Mouse (Mus musculus): Measurements from ENCODE around the gene Cracr2b. TPM values are rescaled to one million over a fixed set of nuclear protein-coding genes. Genes with fewer than 3 reads are reported as not detected.

Gene Cracr2b
- polyA plus RNA-seq, 1 experiment: 57.1 TPM

- peaks cover 2% of the 10 kb centered on the region; the same call in 1 of the 2 replicates for H3K36me3 ChIP-seq (ENCODE audit: control insufficient read depth, insufficient read depth, low read length)
- TF ChIP-seq CTCF (IDR thresholded peaks at IDR 0.05; ENCODE audit: extremely low read depth, insufficient read length, insufficient replicate concordance, low read depth, low read length) (no peak), POLR2A (IDR thresholded peaks at IDR 0.05; ENCODE audit: low read depth, low read length) (no peak)
- H3K27ac ChIP-seq (ENCODE audit: insufficient read depth, low read depth, low read length): peak overlapping the region; percentile 72; the same call in 1 of the 2 replicates
- no peak overlapping the region for H3K4me3 ChIP-seq (ENCODE audit: low read depth, low read length)
- WGBS: 45% methylated on average over 4 of the region's 4 CpGs
- peaks cover 14% of the 10 kb centered on the region for H3K27me3 ChIP-seq (ENCODE audit: control insufficient read depth, insufficient read depth, low read length)
- peaks cover 35% of the 10 kb centered on the region for H3K4me1 ChIP-seq (ENCODE audit: control insufficient read depth, insufficient read depth, insufficient read length, low read length)
Observed at GRCm38 (mm10) chr7:141477578-141478269, 16.8 kb downstream of the Cracr2b start.

- Histone ChIP-seq H3K27ac (ENCODE audit: insufficient read depth, low read depth, low read length) (no peak overlapping the region), H3K4me1 (ENCODE audit: control insufficient read depth, insufficient read depth, insufficient read length, low read length) (peaks cover 36% of the 10 kb centered on the region), H3K27me3 (ENCODE audit: control insufficient read depth, insufficient read depth, low read length) (peaks cover 17% of the 10 kb centered on the region), H3K36me3 (ENCODE audit: control insufficient read depth, insufficient read depth, low read length) (no peaks in the 10 kb centered on the region), H3K4me3 (ENCODE audit: low read depth, low read length) (no peak overlapping the region)
- 56% methylated on average over 5 of the region's 5 CpGs for WGBS
- TF ChIP-seq CTCF (IDR thresholded peaks at IDR 0.05; ENCODE audit: extremely low read depth, insufficient read length, insufficient replicate concordance, low read depth, low read length) (no peak), POLR2A (IDR thresholded peaks at IDR 0.05; ENCODE audit: low read depth, low read length) (no peak)
Observed at GRCm38 (mm10) chr7:141478270-141478748, 17.4 kb downstream of the Cracr2b start.

GRCm38 (mm10) chr7:141480842-141481497 lies 20.1 kb downstream of the Cracr2b start:
- 9% methylated on average over 10 of the region's 10 CpGs for WGBS
- Histone ChIP-seq H3K4me1 (ENCODE audit: control insufficient read depth, insufficient read depth, insufficient read length, low read length) (peaks cover 25% of the 10 kb centered on the region), H3K4me3 (ENCODE audit: low read depth, low read length) (peak overlapping the region; percentile 64; the same call in 1 of the 2 replicates), H3K27ac (ENCODE audit: insufficient read depth, low read depth, low read length) (no peak overlapping the region), H3K36me3 (ENCODE audit: control insufficient read depth, insufficient read depth, low read length) (no peaks in the 10 kb centered on the region), H3K27me3 (ENCODE audit: control insufficient read depth, insufficient read depth, low read length) (peaks cover 17% of the 10 kb centered on the region)
- no peak for TF ChIP-seq POLR2A (IDR thresholded peaks at IDR 0.05; ENCODE audit: low read depth, low read length)
- peak; percentile 91; the same call in 1 of the 2 replicates for TF ChIP-seq CTCF (IDR thresholded peaks at IDR 0.05; ENCODE audit: extremely low read depth, insufficient read length, insufficient replicate concordance, low read depth, low read length)

GRCm38 (mm10) chr7:141481498-141482401 lies 20.9 kb downstream of the Cracr2b start:
- 2% methylated on average over 80 of the region's 81 CpGs for WGBS
- no peaks in the 10 kb centered on the region for H3K36me3 ChIP-seq (ENCODE audit: control insufficient read depth, insufficient read depth, low read length)
- H3K27ac ChIP-seq (ENCODE audit: insufficient read depth, low read depth, low read length): no peak overlapping the region
- no peak for TF ChIP-seq POLR2A (IDR thresholded peaks at IDR 0.05; ENCODE audit: low read depth, low read length)
- peak; percentile 58; the same call in 1 of the 2 replicates for TF ChIP-seq CTCF (IDR thresholded peaks at IDR 0.05; ENCODE audit: extremely low read depth, insufficient read length, insufficient replicate concordance, low read depth, low read length)
- peaks cover 18% of the 10 kb centered on the region for H3K4me1 ChIP-seq (ENCODE audit: control insufficient read depth, insufficient read depth, insufficient read length, low read length)
- H3K4me3 ChIP-seq (ENCODE audit: low read depth, low read length): peak overlapping the region; percentile 64
- peaks cover 17% of the 10 kb centered on the region for H3K27me3 ChIP-seq (ENCODE audit: control insufficient read depth, insufficient read depth, low read length)

GRCm38 (mm10) chr7:141482531-141483024 lies 21.7 kb downstream of the Cracr2b start:
- H3K27me3 ChIP-seq (ENCODE audit: control insufficient read depth, insufficient read depth, low read length): peaks cover 17% of the 10 kb centered on the region
- WGBS: 21% methylated on average over 11 of the region's 11 CpGs
- peak overlapping the region; percentile 64 for H3K4me3 ChIP-seq (ENCODE audit: low read depth, low read length)
- H3K36me3 ChIP-seq (ENCODE audit: control insufficient read depth, insufficient read depth, low read length): no peaks in the 10 kb centered on the region
- H3K27ac ChIP-seq (ENCODE audit: insufficient read depth, low read depth, low read length): no peak overlapping the region
- TF ChIP-seq POLR2A (IDR thresholded peaks at IDR 0.05; ENCODE audit: low read depth, low read length) (no peak), CTCF (IDR thresholded peaks at IDR 0.05; ENCODE audit: extremely low read depth, insufficient read length, insufficient replicate concordance, low read depth, low read length) (no peak)
- peaks cover 13% of the 10 kb centered on the region for H3K4me1 ChIP-seq (ENCODE audit: control insufficient read depth, insufficient read depth, insufficient read length, low read length)

GRCm38 (mm10) chr7:141483114-141483653 lies 22.3 kb downstream of the Cracr2b start:
- Histone ChIP-seq H3K27me3 (ENCODE audit: control insufficient read depth, insufficient read depth, low read length) (peaks cover 17% of the 10 kb centered on the region), H3K36me3 (ENCODE audit: control insufficient read depth, insufficient read depth, low read length) (no peaks in the 10 kb centered on the region), H3K27ac (ENCODE audit: insufficient read depth, low read depth, low read length) (no peak overlapping the region), H3K4me1 (ENCODE audit: control insufficient read depth, insufficient read depth, insufficient read length, low read length) (peaks cover 13% of the 10 kb centered on the region), H3K4me3 (ENCODE audit: low read depth, low read length) (no peak overlapping the region)
- 43% methylated on average over 6 of the region's 6 CpGs for WGBS
- no peak for TF ChIP-seq CTCF (IDR thresholded peaks at IDR 0.05; ENCODE audit: extremely low read depth, insufficient read length, insufficient replicate concordance, low read depth, low read length)
- TF ChIP-seq POLR2A (IDR thresholded peaks at IDR 0.05; ENCODE audit: low read depth, low read length): no peak

Measured in small intestine, adult 2 months (tissue).